Comparison of ENCODE assay signal across 18 mouse cellular contexts in the genomic region with DNA sequence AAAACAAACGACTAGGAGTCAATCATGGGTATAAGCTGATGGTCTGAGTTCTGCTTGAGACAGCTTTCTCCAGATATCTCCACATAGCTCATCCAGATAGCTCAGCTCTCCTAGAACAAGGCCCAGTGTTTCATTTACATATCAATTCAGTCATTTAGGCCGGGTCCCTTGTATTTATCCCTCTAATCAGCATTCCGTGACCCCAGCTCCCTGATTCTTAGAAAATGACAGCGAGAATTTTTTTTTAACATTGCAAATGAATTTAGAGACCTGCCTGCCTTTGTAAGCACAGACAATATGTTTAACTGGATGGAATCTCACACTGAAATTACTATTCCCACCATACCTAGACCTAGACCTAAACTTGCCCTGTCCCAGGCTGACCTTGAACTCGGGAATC.
A peak's percentile ranks its signal among the peaks of the same experiment; 100 is the strongest.
DNase-seq lines count a peak whose midpoint lies in the region; TF ChIP-seq lines count a peak whose summit lies in the region.
"Had no signal": no experiment of that assay in that cellular context is flagged by ENCODE, and none has a peak within 500 bp of the region (broad histone marks: within the 10 kb centered on the region; RNA-seq: fewer than 3 reads in every experiment).

No protein-coding gene starts in this region.

- no peak overlapping the region for H3K9ac ChIP-seq in ES-E14 (ENCODE audit: insufficient read depth, low read depth, low read length, poor library complexity, severe bottlenecking)
- H3K9ac ChIP-seq: embryonic facial prominence, embryonic 12.5 days; forebrain, embryonic 13.5 days; forebrain, embryonic 15.5 days; forebrain, postnatal 0 days had no signal

- H3K4me3 ChIP-seq in ES-E14 (ENCODE audit: insufficient read depth in 1 of 2, low read depth in 1 of 2, low read length in 2 of 2, poor library complexity in 1 of 2, severe bottlenecking in 1 of 2) = no peak overlapping the region
- H3K4me3 ChIP-seq: embryonic facial prominence, embryonic 10.5 days; embryonic facial prominence, embryonic 12.5 days; forebrain, embryonic 13.5 days; forebrain, embryonic 15.5 days had no signal

- DNase-seq in ES-CJ7 (ENCODE audit: low read depth, low spot score) = peak; percentile 83
- DNase-seq in ES-E14 (ENCODE audit: low read depth, low spot score) = peak; percentile 45
- DNase-seq in ZHBTc4 (ENCODE audit: low read depth, low spot score) = peak; percentile 81
- no peak for DNase-seq in adrenal gland, adult 18-20 months (ENCODE audit: low spot score in 2 of 2)
- no peak for DNase-seq in right cerebral cortex, adult 2 months (ENCODE audit: low spot score in 2 of 2)
- DNase-seq: adrenal gland, adult 8-10 months; adrenal gland, postnatal 14 days; adrenal gland, postnatal 36 days; cerebellum, adult 11-12 months; cerebellum, adult 2 months; cerebellum, adult 9-10 months; cerebellum, postnatal 10 days; cerebellum, postnatal 25 days; forebrain, postnatal 0 days had no signal

- peaks cover 7 to 11% of the 10 kb centered on the region in 2 experiments for H3K4me1 ChIP-seq in ES-E14 (ENCODE audit: control insufficient read depth in 2 of 2, insufficient read depth in 2 of 2, low read length in 2 of 2, poor library complexity in 1 of 2)
- H3K4me1 ChIP-seq: embryonic facial prominence, embryonic 10.5 days; embryonic facial prominence, embryonic 12.5 days; forebrain, embryonic 13.5 days; forebrain, embryonic 15.5 days had no signal

- H3K9me3 ChIP-seq in ES-E14 (ENCODE audit: control insufficient read depth, insufficient read depth, low read depth, low read length) = no peaks in the 10 kb centered on the region
- H3K9me3 ChIP-seq: embryonic facial prominence, embryonic 10.5 days; embryonic facial prominence, embryonic 12.5 days; forebrain, embryonic 13.5 days; forebrain, embryonic 15.5 days had no signal

- H3K27ac ChIP-seq in ES-E14 (ENCODE audit: insufficient read depth, low read depth, low read length, poor library complexity, severe bottlenecking) = no peak overlapping the region
- H3K27ac ChIP-seq: embryonic facial prominence, embryonic 10.5 days; embryonic facial prominence, embryonic 12.5 days; forebrain, embryonic 13.5 days; forebrain, embryonic 15.5 days had no signal

- H3K36me3 ChIP-seq in ES-E14 (ENCODE audit: control insufficient read depth, insufficient read depth, low read length, poor library complexity, severe bottlenecking) = no peaks in the 10 kb centered on the region
- H3K36me3 ChIP-seq: embryonic facial prominence, embryonic 10.5 days; embryonic facial prominence, embryonic 12.5 days; forebrain, embryonic 15.5 days had no signal

- in situ Hi-C loops in ES-E14 (cut with MboI; ENCODE audit: low sequenced_read_pairs in 2 of 2, unreplicated experiment in 2 of 2) = no loop called here

TF ChIP-seq in ES-E14, 5 proteins besides CTCF, POLR2A, EP300 and RAD21:
- TF ChIP-seq ZC3H11A (IDR thresholded peaks at IDR 0.05; ENCODE audit: borderline replicate concordance, low read depth, low read length) (no peak), MAFK (IDR thresholded peaks at IDR 0.05; ENCODE audit: insufficient read depth, low read depth, low read length) (no peak), ZNF384 (IDR thresholded peaks at IDR 0.05; ENCODE audit: low read depth, low read length) (peak; percentile 55; the same call in 1 of the 2 replicates), CHD2 (IDR thresholded peaks at IDR 0.05; ENCODE audit: low read depth, low read length) (peak; percentile 40; the same call in 1 of the 2 replicates)

Comparison
In these comparisons a context has a peak if more than half of its experiments do, and no peak if none do; other contexts are left out.
1. DNase-seq: peak in ES-CJ7 (single experiment), ES-E14 (single experiment) and ZHBTc4 (single experiment); none in adrenal gland, adult 18-20 months (0 of 2) and right cerebral cortex, adult 2 months (0 of 2).